Mouse (Mus musculus) layer of hippocampus, postnatal 14 days (tissue): ENCODE data around the gene Ccdc32. TPM values are rescaled to one million over a fixed set of nuclear protein-coding genes. Genes with fewer than 3 reads are reported as not detected.
"Not testable (repeated sequence)": the region's sequence is repeated elsewhere in the genome, so short reads cannot be mapped to it uniquely, and the experiment has no call there.

ENCODE experiments used
- DNase-seq, 2 experiments: peaks; one replicate each; pipeline ENCODE4 v3.0.0; 2021 to 2022; ENCODE audit warnings: low spot score in 2 of 2, mixed read lengths in 1 of 2
- total RNA-seq, 2 experiments: library from RNA; stranded (reverse); gene quantifications; 2 replicates each; pipeline ENCODE4 v1.2.3; 2021

Gene Ccdc32
- total RNA-seq, 2 experiments from 2014 or later: 62.5 to 63.6 TPM

- DNase-seq: not testable (repeated sequence)
Observed at GRCm38 (mm10) chr2:119016312-119016711, 12.9 kb downstream of the Ccdc32 start.

GRCm38 (mm10) chr2:119015604-119016180 is 13.5 kb downstream of the Ccdc32 start:
- no peak for DNase-seq

GRCm38 (mm10) chr2:119014989-119015388 is 14.2 kb downstream of the Ccdc32 start:
- no peak for DNase-seq

- DNase-seq: no peak
Observed at GRCm38 (mm10) chr2:119009376-119009775, 19.8 kb downstream of the Ccdc32 start.

- no peak for DNase-seq
Observed at GRCm38 (mm10) chr2:119006886-119007285, 22.3 kb downstream of the Ccdc32 start.

DNA sequence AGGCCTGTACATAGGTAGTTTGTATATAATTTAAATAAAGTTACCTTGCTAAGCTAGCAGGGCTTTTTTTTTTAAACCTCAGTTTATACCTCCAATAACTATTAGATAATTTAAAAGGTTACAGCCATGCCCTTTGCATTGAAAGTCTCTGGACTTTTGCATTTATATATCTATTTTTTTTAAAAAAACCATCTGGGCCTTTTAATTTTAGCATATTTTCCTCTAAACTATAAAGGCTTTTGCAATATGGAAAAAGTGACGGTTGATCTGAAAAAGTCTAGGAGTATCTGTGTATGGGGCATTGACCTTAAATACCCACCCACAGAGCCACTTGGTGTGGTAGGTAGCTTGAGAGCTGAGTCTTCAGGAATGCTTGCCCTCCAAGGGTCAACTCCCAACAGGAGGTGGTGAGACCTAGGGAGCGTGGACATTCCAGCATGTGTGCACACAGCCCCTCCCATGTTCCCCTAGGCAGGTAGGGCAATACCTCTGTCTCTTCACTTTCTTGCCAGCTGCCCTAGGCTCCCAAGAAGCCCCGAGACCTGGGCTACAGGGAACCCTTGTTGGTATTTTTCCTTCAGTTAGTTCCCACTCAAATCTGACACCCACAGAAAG is 30.1 kb downstream of the Ccdc32 start:
- DNase-seq: no peak

- no peak for DNase-seq
Observed at GRCm38 (mm10) chr2:118998115-118998866, 30.9 kb downstream of the Ccdc32 start.

GRCm38 (mm10) chr2:118996798-118997105 is 32.4 kb downstream of the Ccdc32 start:
- no peak for DNase-seq

DNA sequence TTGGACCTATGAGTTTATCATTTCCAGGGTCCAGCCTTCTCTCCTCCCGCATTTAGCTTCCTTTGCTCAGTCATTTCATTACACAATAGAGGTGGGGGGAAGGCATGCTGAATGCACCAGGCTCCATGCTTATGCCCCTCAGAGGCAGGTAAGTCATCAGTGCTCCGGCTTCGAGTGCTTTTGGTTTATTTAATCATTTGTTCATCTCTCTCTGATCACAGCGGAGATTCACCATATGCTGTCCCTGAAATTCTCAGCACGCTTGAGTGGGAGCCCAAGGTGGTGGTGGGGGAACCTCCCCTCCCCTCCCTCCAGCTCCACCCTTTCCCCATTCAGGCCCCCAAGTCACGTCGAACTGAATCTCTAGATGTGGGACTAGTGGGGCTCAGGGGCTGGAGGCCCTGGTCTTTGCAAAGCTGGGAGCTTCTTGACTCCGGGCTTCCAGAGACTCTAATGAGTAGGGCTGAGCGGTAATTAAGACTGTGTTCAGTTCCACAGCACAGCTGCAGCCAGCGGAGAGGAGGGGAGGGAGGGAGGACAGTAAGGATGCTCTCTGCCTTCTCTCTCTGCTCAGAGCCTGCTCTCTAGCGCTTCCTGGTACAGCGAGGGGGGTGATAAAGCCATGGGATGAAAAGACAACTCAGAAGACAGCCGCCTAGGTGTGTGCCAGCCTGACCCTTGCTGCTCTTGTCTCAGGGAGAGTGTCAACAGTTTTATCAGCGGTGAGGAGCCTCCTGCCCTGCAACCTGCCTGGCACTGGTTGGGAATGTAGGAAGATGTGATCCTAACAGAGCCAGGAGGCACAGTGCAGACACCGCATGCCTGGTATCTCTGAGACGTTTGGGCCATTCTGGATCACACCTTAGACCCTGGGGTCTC is 33.0 kb downstream of the Ccdc32 start:
- peak in 1 of 2 experiments; percentile 9 for DNase-seq

DNA sequence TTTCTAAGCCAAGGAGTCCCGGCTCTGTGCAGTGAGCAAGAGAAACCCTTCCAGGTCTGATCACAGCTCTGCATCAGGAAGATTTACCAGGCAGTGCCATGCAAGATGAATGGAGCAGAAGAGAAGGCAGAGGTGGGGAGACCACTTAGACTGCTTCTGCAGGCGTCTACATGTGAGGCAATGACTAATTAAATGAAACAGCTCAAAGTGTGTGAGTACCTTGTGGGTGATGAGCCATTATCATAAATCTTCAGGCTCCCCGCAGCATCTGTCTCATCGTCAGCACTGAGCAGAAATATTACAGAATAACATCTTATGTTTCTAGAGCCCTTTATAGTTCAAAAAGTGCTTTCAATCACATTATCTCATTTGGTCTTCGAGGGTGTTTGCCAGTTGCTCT is 33.7 kb downstream of the Ccdc32 start:
- peak in 1 of 2 experiments; percentile 6 for DNase-seq

DNA sequence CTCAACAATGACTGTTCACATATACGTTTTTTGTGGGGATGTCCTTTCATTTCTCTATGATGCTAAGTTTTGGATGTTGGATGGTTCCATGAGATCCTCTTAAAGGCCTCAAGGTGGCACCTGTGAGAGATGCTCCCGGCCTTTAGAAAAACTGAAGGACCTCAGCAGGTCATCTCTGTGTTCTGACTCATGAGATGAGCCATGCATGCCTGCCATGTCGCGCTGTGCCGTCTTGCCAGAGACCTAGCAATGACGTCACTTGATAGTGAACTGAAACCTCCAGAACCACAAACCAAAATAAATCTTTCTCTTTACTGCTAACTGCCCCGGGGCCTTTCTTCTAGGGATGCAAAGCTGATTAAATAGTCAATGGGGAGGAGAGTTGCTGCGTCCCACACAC is 45.4 kb downstream of the Ccdc32 start:
- DNase-seq: no peak

GRCm38 (mm10) chr2:118980841-118981240 is 48.4 kb downstream of the Ccdc32 start:
- DNase-seq: no peak

DNA sequence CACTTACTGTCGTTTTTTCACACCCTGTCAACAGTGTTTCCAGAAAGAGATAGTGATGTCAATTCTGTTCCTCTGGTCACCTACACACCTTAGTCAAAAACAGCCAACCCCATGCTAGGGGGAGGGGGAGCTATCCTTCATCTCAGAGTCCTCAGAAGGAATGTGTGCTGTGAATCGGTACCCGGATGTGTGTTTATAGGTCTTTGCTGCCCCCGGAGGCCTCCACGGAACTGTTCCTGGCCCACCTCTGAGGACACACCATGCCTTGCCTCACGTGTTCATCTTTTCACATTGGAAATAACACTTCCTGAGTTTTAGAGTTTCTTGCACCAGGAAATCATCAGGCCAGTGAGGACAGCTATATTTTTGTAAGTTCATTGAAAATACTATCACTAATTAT is 51.1 kb downstream of the Ccdc32 start:
- no peak for DNase-seq

DNA sequence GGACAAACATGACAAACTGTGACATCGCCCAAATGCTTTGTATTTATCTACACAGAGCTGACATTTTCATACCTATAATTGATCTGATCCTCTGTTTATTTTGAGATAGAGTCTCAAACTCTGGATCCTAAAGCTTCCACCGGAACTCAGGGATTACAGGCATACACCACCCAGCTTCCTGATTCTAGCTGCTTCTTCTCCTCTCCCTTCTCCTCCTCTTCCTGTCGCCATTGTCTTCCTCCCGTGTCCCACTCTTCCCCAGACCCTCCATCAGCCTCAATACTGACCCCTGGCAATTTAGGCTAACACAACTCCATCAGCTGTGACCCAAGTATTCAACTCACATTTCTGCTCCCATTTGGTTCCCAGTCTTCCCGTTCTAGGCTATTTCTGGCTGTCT is 52.3 kb downstream of the Ccdc32 start:
- no peak for DNase-seq

GRCm38 (mm10) chr2:118976282-118976929 is 52.8 kb downstream of the Ccdc32 start:
- peak; percentile 82 to 86 for DNase-seq

- DNase-seq: peak in 1 of 2 experiments; percentile 35
Observed at GRCm38 (mm10) chr2:118975855-118976254, 53.3 kb downstream of the Ccdc32 start.

GRCm38 (mm10) chr2:118972687-118973376 is 56.4 kb downstream of the Ccdc32 start:
- peak; percentile 86 to 88 for DNase-seq

DNA sequence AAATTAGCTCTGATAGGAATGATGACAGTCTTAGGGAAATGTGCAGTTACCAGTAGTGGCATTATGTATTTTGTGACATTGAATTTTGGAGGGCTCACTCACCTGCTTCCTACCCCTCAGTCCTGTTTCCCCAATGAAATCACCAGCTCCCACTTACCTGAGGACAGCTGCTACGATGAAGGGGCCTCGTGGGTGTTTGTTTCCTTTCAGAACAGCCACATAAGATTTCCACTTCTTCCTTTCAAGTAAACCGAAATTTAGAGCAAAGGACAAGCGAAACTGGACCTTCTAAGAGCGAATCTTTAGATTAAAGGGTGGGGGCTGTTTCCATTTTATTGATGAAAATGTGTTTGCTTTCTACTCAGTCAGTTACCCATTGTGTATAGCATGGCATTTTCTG is 57.1 kb downstream of the Ccdc32 start:
- DNase-seq: no peak

GRCm38 (mm10) chr2:118969585-118970147 is 59.5 kb downstream of the Ccdc32 start:
- no peak for DNase-seq
